Mouse (Mus musculus) skeletal muscle tissue, adult 2 months (tissue): ENCODE data around the gene 2610301B20Rik.
"Not testable (repeated sequence)": the region's sequence is repeated elsewhere in the genome, so short reads cannot be mapped to it uniquely, and the experiment has no call there.

Experiments
- DNase-seq: peaks from one replicate; pipeline ENCODE4 v3.0.0-alpha.2; 2012; ENCODE audit warnings: low read depth, low spot score

2610301B20Rik gene

GRCm38 (mm10) chr4:10905234-10905801 is 31.0 kb downstream of the 2610301B20Rik start:
- no peak for DNase-seq

DNA sequence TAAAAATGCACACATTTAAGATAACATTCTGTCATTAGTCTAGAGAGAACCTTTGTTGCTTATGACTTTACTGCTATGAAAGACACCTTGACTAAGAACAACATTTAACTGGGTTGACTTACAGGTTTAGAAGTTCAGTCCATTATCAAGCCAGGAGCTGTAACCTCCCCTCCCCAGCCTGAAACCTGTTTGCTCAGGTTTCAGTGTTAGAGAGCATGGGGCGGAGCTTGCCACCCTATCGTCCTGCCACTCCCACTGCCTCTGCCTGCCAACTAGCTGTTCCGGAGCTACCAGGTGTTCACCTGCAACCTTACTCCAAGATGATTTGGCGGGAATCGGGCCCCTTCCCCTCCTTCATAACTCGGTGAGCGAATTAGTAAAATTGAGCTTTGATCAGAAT is 37.1 kb downstream of the 2610301B20Rik start:
- not testable (repeated sequence) for DNase-seq

DNA sequence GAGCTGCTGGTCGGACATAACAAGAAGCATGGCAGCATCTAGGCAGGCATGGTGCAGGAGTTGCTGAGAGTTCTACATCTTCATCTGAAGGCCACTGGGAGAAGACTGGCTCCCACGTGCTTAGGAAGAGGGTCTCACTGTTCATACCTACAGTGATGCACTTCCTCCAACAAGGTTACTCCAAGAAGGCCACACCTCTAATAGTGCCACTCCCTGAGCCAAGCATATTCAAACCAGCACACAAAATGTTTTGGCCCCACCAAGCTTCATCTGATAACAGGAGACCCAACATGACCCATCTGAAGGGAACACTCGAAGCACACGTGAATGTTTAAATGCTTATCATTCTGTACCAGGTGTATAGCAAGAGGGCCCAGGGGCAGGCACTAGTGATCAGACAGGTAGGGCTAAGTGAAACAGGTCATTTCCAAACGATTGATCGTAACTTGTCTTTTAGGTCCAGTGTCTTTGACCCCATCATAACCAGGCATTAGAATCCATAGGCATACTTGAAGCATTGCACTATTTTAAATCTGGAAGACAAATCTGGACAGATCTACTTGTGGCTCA is 37.7 kb downstream of the 2610301B20Rik start:
- DNase-seq: no peak

DNA sequence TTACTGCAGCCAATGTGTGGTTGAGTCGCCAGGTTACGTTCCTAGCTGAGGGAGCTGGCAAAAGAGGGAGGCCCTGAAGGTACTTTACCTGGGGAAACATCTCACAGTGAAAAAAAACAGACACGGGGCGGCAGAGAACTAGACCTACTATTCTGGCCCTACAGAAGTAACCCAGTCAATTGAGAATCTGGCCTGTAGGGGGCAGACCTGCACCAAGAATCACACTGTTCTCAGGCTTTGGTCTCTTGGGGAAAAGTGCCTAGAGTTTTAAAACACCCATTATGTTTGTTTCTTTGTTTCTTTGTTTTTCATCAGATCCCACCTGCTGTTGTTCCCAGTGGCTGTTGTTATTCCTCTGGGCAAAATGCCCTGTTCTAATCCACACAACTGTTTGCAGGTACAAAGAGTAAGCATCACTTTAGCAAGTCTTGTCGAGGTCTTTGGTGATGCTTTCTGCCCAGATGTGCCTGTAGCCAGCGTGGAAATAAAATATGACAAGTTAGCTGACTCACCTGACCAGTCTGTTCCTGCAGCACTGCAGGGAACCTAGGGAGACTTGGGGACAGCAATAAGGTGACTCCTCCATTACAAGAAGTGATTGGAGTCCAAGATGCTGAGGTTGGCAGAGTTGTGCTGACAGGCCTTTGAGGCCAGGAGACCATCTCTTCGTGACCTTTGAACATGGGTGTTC is 38.5 kb downstream of the 2610301B20Rik start:
- DNase-seq: peak; percentile 52

- no peak for DNase-seq
Observed at GRCm38 (mm10) chr4:10913409-10913808, 39.1 kb downstream of the 2610301B20Rik start.

DNA sequence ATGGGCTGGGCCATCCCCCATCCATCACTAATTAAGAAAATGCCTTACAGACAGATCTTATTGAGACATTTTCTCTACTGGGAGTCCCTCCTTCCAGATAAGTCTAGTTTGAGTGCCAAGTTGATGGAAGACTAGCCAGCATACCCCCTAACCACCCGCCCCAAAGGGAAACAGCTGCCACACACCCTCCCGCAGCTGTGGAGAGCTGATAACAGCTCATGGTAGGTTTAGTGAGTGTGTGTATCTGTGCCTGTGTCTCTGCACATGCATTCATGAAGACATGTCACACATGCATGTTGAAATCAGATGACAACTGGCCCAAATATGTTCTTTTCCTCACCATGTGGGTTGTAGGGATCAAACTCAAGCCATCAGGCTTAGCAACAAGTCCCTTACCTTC is 40.5 kb downstream of the 2610301B20Rik start:
- no peak for DNase-seq

DNA sequence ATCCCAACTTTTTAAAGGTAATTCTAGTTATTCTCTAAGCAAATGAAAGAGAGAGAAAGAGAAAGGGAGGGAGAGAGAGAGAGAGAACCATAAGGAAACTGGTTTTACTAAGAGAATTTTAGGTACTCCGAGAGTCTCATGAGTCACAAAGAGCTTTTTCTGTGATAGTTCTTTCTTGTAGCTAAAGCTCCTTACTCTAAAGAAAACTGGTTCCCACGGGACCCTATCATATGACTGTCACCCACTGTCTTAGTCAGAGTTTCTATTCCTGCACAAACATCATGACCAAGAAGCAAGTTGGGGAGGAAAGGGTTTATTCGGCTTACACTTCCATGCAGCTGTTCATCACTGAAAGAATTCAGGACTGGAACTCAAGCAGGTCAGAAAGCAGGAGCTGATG is 41.0 kb downstream of the 2610301B20Rik start:
- no peak for DNase-seq

- DNase-seq: no peak
Observed at GRCm38 (mm10) chr4:10918402-10918801, 44.1 kb downstream of the 2610301B20Rik start.

DNA sequence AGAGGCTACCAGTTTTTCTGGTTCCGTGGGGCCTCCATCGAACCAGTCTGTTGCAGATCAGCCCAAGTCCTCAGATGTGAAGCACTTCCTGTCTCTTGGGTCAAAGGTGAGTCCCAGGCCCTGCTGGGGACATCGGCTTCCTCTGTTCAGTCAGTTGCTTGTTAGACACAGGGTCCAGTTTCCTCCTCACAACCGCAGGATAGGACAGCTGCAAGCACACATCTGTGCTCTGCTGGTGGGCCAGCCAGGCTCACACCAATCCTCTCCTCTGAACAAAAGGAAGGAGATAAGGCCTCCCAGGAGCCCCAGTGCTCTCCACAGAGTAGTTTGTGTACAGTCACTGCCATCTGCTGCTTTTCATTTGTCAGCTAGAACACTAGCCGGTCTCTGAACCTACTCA is 44.8 kb downstream of the 2610301B20Rik start:
- DNase-seq: no peak

DNA sequence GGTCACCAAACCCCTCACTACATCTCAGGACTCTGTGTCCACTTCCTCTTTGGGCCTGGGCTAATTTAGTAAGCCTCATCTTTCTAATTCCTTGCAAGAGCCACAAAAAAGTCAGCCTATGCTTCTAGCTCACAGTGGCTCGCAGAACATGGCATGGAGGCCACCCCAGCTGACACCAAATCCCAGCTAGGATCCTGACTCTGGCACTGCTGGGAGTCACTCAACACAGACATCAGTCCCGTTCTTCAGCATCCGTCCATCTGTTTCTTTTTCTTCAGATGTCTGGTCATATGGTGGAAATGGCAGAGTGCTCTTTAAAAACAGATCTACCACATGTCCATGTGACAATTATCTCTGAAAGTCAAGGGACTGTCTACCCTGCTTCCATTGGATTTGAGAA is 45.2 kb downstream of the 2610301B20Rik start:
- DNase-seq: no peak

- no peak for DNase-seq
Observed at GRCm38 (mm10) chr4:10919987-10920386, 45.7 kb downstream of the 2610301B20Rik start.

DNA sequence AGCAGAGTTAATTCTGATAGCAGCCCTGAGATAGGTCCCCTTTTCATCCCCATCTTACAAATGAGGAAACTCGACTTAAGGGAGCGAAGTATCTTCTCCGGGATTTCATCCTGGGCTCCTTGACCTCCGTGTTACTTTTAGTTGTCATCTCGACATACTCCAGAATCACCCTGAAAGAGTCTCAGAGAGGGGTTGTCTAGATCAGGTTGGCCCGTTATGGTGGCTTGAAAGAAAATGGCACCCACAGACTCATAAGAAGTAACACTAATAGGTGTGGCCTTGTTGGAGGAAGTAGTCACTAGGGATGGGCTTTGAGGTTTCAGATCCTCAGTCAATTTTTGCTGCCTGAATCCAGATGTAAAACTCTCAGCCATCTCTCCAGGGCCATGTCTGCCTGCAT is 46.3 kb downstream of the 2610301B20Rik start:
- no peak for DNase-seq

DNA sequence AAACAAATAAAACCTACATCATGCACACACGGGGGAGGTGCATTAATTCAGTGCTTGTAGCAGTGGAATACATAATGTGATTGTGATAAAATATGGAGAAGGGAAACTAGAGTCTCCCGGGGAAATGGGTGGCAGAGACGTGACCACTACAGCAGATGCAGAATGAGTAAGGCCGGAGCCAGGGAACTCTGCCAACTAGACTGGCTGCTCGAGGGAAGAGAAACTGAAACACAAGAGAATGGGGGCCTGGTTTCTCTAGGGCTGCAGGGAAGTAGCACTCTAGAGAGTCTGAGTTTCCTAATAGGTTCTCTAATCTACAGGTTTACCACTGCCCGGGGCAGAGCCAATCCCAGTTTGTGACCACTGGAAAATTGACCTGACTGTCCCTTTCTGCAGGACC is 48.9 kb downstream of the 2610301B20Rik start:
- peak; percentile 65 for DNase-seq

GRCm38 (mm10) chr4:10924140-10924539 is 49.8 kb downstream of the 2610301B20Rik start:
- no peak for DNase-seq

- no peak for DNase-seq
Observed at GRCm38 (mm10) chr4:10924541-10924940, 50.2 kb downstream of the 2610301B20Rik start.

- no peak for DNase-seq
Observed at GRCm38 (mm10) chr4:10926416-10926815, 52.1 kb downstream of the 2610301B20Rik start.

GRCm38 (mm10) chr4:10928158-10928557 is 53.9 kb downstream of the 2610301B20Rik start:
- no peak for DNase-seq

DNA sequence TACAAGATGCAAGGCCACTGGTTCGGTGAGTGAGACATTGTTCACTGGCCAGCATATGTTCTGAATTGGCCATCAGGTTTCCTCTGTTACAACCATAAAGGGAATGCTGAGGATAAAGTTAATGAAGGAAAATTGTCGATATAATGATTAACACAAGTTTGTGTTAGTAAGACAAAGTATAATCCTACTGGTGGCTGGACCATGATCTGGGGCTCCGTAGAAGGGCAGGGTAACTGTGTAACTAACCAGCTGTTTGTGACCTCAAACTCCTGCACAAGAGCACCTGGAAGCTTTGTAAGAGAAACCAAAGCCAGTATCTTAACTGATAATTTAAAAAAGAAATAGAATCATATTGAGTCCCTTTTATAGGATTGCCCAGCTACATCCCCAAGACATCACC is 55.4 kb downstream of the 2610301B20Rik start:
- DNase-seq: no peak

DNA sequence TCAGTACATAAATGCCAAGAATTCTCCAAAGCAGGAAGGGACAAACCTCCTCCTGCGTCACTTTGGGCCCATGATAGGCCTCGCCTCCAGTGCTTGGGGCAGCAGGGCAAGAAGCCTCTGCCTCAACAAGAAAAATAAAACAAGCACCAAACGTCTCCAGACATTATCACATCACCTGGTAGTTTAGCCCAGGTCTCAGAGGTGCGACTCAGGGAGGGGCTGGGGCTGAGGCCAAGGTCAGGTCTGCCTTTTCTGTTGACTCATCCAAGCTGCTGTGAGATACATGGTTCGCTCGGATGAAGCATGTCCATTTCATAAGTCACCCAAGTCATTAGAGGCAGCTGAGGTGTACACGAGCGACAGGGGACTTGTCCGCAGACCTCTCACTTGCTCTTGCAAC is 56.7 kb downstream of the 2610301B20Rik start:
- no peak for DNase-seq

DNA sequence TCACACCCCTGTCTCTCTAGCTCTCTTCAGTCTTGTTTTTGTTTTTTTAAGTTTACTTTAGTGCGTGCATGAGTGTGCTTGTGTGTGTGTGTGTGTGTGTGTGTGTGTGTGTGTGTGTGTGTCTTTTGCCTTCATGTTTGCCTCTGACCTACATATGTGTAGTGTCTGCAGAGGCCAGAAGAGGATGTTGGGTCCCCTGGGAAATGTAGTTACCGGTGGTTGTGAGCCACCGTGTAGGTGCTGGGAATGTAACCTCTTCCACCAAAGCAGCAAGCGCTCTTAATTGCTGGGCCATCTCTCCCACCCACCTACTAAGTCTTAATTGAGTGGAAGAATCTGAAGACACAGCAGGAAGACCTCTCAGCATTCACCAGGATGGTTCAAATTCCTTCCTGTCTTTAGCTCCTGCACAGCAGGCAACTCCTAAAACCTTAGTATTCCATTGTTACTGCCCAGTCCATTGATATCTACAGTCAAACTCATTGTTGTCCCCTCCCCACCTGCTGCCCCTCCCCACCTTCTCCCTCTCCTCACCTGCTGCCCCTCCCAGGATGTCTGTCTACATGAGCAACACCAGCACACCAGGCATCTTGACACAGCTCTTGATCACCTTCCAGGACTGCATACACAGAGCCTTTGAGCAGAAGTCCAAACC is 57.9 kb downstream of the 2610301B20Rik start:
- DNase-seq: no peak

GRCm38 (mm10) chr4:10932782-10933181 is 58.5 kb downstream of the 2610301B20Rik start:
- DNase-seq: no peak

- no peak for DNase-seq
Observed at GRCm38 (mm10) chr4:10936766-10937165, 62.5 kb downstream of the 2610301B20Rik start.
